Mouse (Mus musculus): Measurements from ENCODE around the gene Scgb1b10.
"Not testable (repeated sequence)": the region's sequence is repeated elsewhere in the genome, so short reads cannot be mapped to it uniquely, and the experiment has no call there.

The Scgb1b10 gene

DNA sequence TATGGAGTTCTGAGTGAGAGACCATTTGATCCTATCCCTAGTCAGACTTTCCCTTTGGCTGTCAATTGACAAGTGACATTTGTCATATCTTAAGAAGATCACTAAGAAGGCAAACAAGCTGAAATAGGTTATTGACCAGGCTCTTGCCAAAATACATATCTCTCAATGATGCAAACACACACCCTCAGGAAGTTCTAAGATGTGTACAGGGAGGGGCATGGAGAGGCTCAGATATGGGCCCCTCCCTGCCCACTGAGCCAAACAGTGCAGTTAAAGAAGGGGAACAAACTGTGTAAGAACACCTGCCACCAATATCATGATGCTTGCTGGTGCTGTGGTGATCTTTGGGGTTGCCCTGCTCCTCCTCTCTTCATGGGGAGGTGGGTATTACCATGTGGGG lies at the start of gene Scgb1b10:
TSS of gene Scgb1b10 (plus strand) at position 301 of the 400 bp plus-strand sequence.
- not testable (repeated sequence) for DNase-seq (ENCODE audit: low spot score)
